Mouse (Mus musculus) G1E (cell line): ENCODE measurements around the gene Hist1h2ab. TPM values are rescaled to one million over a fixed set of nuclear protein-coding genes. Genes with fewer than 3 reads are reported as not detected.

ENCODE experiments used
- ATAC-seq: 2 replicates; pipeline ENCODE4 v1.8.0; 2016; ENCODE audit warnings: mild to moderate bottlenecking; ENCODE audit not compliant: insufficient number of reproducible peaks, poor library complexity, low FRiP score, severe bottlenecking; ENCODE audit errors: extremely low read depth
- DNase-seq: peaks from one replicate; pipeline ENCODE4 v3.0.0; 2012; ENCODE audit warnings: low spot score
- H3K27me3 ChIP-seq: 2 replicates; pipeline ENCODE4 v1.6.1; 2012; ENCODE audit warnings: mild to moderate bottlenecking, low read length, inconsistent platforms; ENCODE audit not compliant: insufficient read depth
- H3K36me3 ChIP-seq: replicated peaks from 2 replicates; pipeline ENCODE3; 2012; ENCODE audit warnings: mild to moderate bottlenecking, inconsistent platforms
- H3K4me1 ChIP-seq: 2 replicates; pipeline ENCODE4 v1.6.1; 2012; ENCODE audit warnings: low read depth, low read length, inconsistent platforms, mixed read lengths; ENCODE audit not compliant: insufficient read depth
- H3K4me3 ChIP-seq: 2 replicates; pipeline ENCODE4 v1.5.1; 2012; ENCODE audit warnings: low read depth, mild to moderate bottlenecking, inconsistent platforms, low read length, moderate library complexity, mixed read lengths
- H3K9me3 ChIP-seq: replicated peaks from 2 replicates; pipeline ENCODE4 v1.6.1; 2012; ENCODE audit warnings: inconsistent platforms
- CTCF ChIP-seq: IDR thresholded peaks from 2 replicates; pipeline ENCODE4 v1.5.1; 2012; ENCODE audit warnings: low read depth, low read length, inconsistent platforms, mixed read lengths
- GATA1 ChIP-seq: IDR thresholded peaks from 2 replicates; pipeline ENCODE4 v1.6.1; 2012; ENCODE audit warnings: borderline replicate concordance, low read length, inconsistent platforms, mixed read lengths
- GATA2 ChIP-seq: IDR thresholded peaks from 2 replicates; pipeline ENCODE4 v1.6.1; 2012; ENCODE audit warnings: low read depth, low read length, inconsistent platforms, borderline replicate concordance
- POLR2AphosphoS5 ChIP-seq: IDR thresholded peaks from 2 replicates; pipeline ENCODE4 v1.6.1; 2012; ENCODE audit warnings: low read depth, low read length, inconsistent platforms; ENCODE audit not compliant: insufficient replicate concordance
- TAL1 ChIP-seq: conservative IDR thresholded peaks from 2 replicates; pipeline ENCODE4 v1.6.1; 2012; ENCODE audit warnings: low read depth, low read length, inconsistent platforms, mixed read lengths
- polyA plus RNA-seq: library from polyadenylated mRNA; stranded (reverse); fragments of >175 nt; gene quantifications from 2 replicates; pipeline ENCODE4 v1.2.3, GENCODE M21; 2012
- total RNA-seq, 2 experiments: library from RNA; stranded (forward) in 1 of 2; stranded (reverse) in 1 of 2; fragments of 200-1000 nt in 1 of 2; fragments of >200 nt in 1 of 2; fragmentation: Nextera tagmentation in 1 of 2; gene quantifications; 2 replicates each; pipeline ENCODE4 v1.2.3; 2014 to 2017

The Hist1h2ab gene
- total and polyA plus RNA-seq, 3 experiments, result 24.2 to 1,062 (median 535) TPM

- no peak for TF ChIP-seq TAL1
- TF ChIP-seq POLR2AphosphoS5, result no peak
- no peak for TF ChIP-seq CTCF
- TF ChIP-seq GATA1, result no peak
- TF ChIP-seq GATA2, result no peak
- ATAC-seq (no peak), DNase-seq (no peak)
- Histone ChIP-seq H3K4me1 (peaks cover 18% of the 10 kb centered on the region), H3K27me3 (no peaks in the 10 kb centered on the region), H3K9me3 (no peaks in the 10 kb centered on the region), H3K4me3 (peak overlapping the region; percentile 71; the same call in 1 of the 2 replicates), H3K36me3 (no peaks in the 10 kb centered on the region)
These were observed 12.9 kb upstream of the Hist1h2ab start for GRCm38 (mm10) chr13:23738041-23738440.

- peak; percentile 69 for ATAC-seq
- H3K27me3 ChIP-seq, result no peaks in the 10 kb centered on the region
- H3K4me3 ChIP-seq, result peak within 1 kb of the TSS; percentile 71
- no peaks in the 10 kb centered on the region for H3K9me3 ChIP-seq
- TF ChIP-seq POLR2AphosphoS5, result peak; percentile 70; the same call in 1 of the 2 replicates
- no peak for TF ChIP-seq TAL1
- no peaks in the 10 kb centered on the region for H3K36me3 ChIP-seq
- peak; percentile 84 for DNase-seq
- H3K4me1 ChIP-seq, result peaks cover 21% of the 10 kb centered on the region
These were observed 12.3 kb upstream of the Hist1h2ab start, which contains the start of gene Hist1h1c for GRCm38 (mm10) chr13:23738677-23739068. Gene Hist1h1c (plus strand): TSS chr13:23738808.

- Histone ChIP-seq H3K36me3 (no peaks in the 10 kb centered on the region), H3K27me3 (no peaks in the 10 kb centered on the region), H3K4me1 (peaks cover 24% of the 10 kb centered on the region), H3K9me3 (no peaks in the 10 kb centered on the region), H3K4me3 (peak overlapping the region; percentile 71)
- DNase-seq, result peak; percentile 67
- TF ChIP-seq POLR2AphosphoS5 (peak; percentile 99; the same call in 1 of the 2 replicates), GATA2 (no peak), GATA1 (no peak)
- peak; percentile 75 for ATAC-seq
These were observed 11.6 kb upstream of the Hist1h2ab start for GRCm38 (mm10) chr13:23739069-23739921.

GRCm38 (mm10) chr13:23739922-23740252 is 11.0 kb upstream of the Hist1h2ab start:
- Histone ChIP-seq H3K4me3 (peak overlapping the region; percentile 71), H3K9me3 (no peaks in the 10 kb centered on the region), H3K27me3 (no peaks in the 10 kb centered on the region), H3K36me3 (no peaks in the 10 kb centered on the region), H3K4me1 (peaks cover 24% of the 10 kb centered on the region)
- DNase-seq (no peak), ATAC-seq (no peak)
- TF ChIP-seq POLR2AphosphoS5 (peak; percentile 55), CTCF (no peak)

- Histone ChIP-seq H3K4me3 (peak overlapping the region; percentile 71), H3K4me1 (peaks cover 24% of the 10 kb centered on the region), H3K36me3 (no peaks in the 10 kb centered on the region), H3K27me3 (no peaks in the 10 kb centered on the region), H3K9me3 (no peaks in the 10 kb centered on the region)
- TF ChIP-seq GATA2, result no peak
- peak; percentile 19; the same call in 1 of the 2 replicates for TF ChIP-seq POLR2AphosphoS5
- no peak for TF ChIP-seq CTCF
- ATAC-seq, result no peak
- DNase-seq, result no peak
These were observed 10.6 kb upstream of the Hist1h2ab start for GRCm38 (mm10) chr13:23740256-23740840.

- Histone ChIP-seq H3K4me1 (peaks cover 26% of the 10 kb centered on the region), H3K4me3 (no peak overlapping the region; the same call in 1 of the 2 replicates), H3K36me3 (no peaks in the 10 kb centered on the region), H3K9me3 (no peaks in the 10 kb centered on the region), H3K27me3 (no peaks in the 10 kb centered on the region)
- ATAC-seq (no peak), DNase-seq (no peak)
- TF ChIP-seq GATA1 (no peak), CTCF (no peak), POLR2AphosphoS5 (no peak), TAL1 (no peak), GATA2 (no peak)
These were observed 10.0 kb upstream of the Hist1h2ab start for GRCm38 (mm10) chr13:23740910-23741309.
